Mouse (Mus musculus): ENCODE measurements around the gene Calhm3.

GRCm38 (mm10) chr19:47178001-47178400 is 20.4 kb upstream of the Calhm3 start:
- no peak for TF ChIP-seq CTCF (IDR thresholded peaks at IDR 0.05; ENCODE audit: control insufficient read depth, insufficient read depth, insufficient replicate concordance, low read depth, low read length)
- TF ChIP-seq POLR2A (IDR thresholded peaks at IDR 0.05; ENCODE audit: control insufficient read depth, low read depth, low read length) = no peak

Measured in testis, adult 2 months (tissue).